Mouse (Mus musculus): ENCODE data around the gene Mapk1ip1l. TPM values are rescaled to one million over a fixed set of nuclear protein-coding genes. Genes with fewer than 3 reads are reported as not detected.

The Mapk1ip1l gene
- total RNA-seq (2012; rRNA removed) (36.6 and 43.0 TPM in 2 replicates), total RNA-seq (2014; rRNA removed) (46.7 and 51.5 TPM in 2 replicates), polyA plus RNA-seq (2012; ENCODE audit: insufficient read length, low read depth) (66.6 and 80.9 TPM in 2 replicates)

GRCm38 (mm10) chr14:47297785-47298407, at the start of gene Mapk1ip1l:
Gene Mapk1ip1l, plus strand, starts transcription at chr14:47298266.
- Histone ChIP-seq H3K27ac (ENCODE audit: insufficient read depth, low read depth) (peak within 1 kb of the TSS; percentile 72), H3K79me2 (replicated peaks; ENCODE audit: control insufficient read depth, extremely low read depth, insufficient read depth, poor library complexity, severe bottlenecking) (peaks cover 47% of the 10 kb centered on the region), H3K4me3 (replicated peaks in 1 of 3; ENCODE audit: low read depth in 2 of 3, low read length in 2 of 3, poor library complexity in 1 of 3) (peak within 1 kb of the TSS; percentile 65 to 97 (median 83)), H3K36me3 (replicated peaks in 1 of 2; ENCODE audit: control insufficient read depth in 1 of 2, insufficient read depth in 1 of 2, low read length in 1 of 2) (peaks cover 8 to 26% of the 10 kb centered on the region in 2 experiments), H3K9ac (ENCODE audit: insufficient read depth, low read depth) (peak within 1 kb of the TSS; percentile 94), H3K4me1 (ENCODE audit: control insufficient read depth in 1 of 2, insufficient read depth in 2 of 2) (peaks cover 0 to 65% of the 10 kb centered on the region in 2 experiments; a peak in 2 of 4 replicates), H3K4me2 (ENCODE audit: insufficient read depth, low read depth, poor library complexity, severe bottlenecking) (peak within 1 kb of the TSS; percentile 98), H3K27me3 (replicated peaks) (no peaks in the 10 kb centered on the region), H3K9me3 (replicated peaks; ENCODE audit: low read length) (no peaks in the 10 kb centered on the region)
- in situ Hi-C loops (cut with MboI; ENCODE audit: low pct_ligation_motif_present, low pct_unique_long_range_greater_than_20kb, low sequenced_read_pairs) = no loop called here
- peak; percentile 81 for DNase-seq (ENCODE audit: extremely low read depth)
- dilution Hi-C loops (cut with MboI; ENCODE audit: extremely low pct_ligation_motif_present, extremely low pct_unique_long_range_greater_than_20kb, low sequenced_read_pairs) = no loop called here
- TF ChIP-seq MYC (IDR thresholded peaks at IDR 0.05; ENCODE audit: low read depth, low read length) (peak; percentile 91), MAZ (IDR thresholded peaks at IDR 0.05; ENCODE audit: low read depth, low read length) (peak; percentile 63; the same call in 1 of the 2 replicates), NRF1 (IDR thresholded peaks at IDR 0.05; ENCODE audit: low read depth, low read length) (peak; percentile 41; the same call in 1 of the 2 replicates), JUN (IDR thresholded peaks at IDR 0.05; ENCODE audit: insufficient read depth, low read depth, low read length) (no peak), ZC3H11A (IDR thresholded peaks at IDR 0.05; ENCODE audit: low read depth, low read length) (no peak), POLR2A (IDR thresholded peaks at IDR 0.05; ENCODE audit: low read depth, low read length) (peak; percentile 84), ELF1 (IDR thresholded peaks at IDR 0.05; ENCODE audit: low read depth, low read length) (peak; percentile 88), NELFE (IDR thresholded peaks at IDR 0.05; ENCODE audit: low read depth, low read length) (peak; percentile 91), IRF4 (IDR thresholded peaks at IDR 0.05; ENCODE audit: low read depth, low read length) (peak; percentile 67), MXI1 (IDR thresholded peaks at IDR 0.05; ENCODE audit: low read depth, low read length) (peak; percentile 81), CTCF (conservative IDR thresholded peaks at IDR 0.05 in 1 of 2, IDR thresholded peaks at IDR 0.05 in 1 of 2; ENCODE audit: low read depth in 2 of 2, low read length in 2 of 2) (peak; percentile 20 to 80; a peak in 2 of 4 replicates), ZMIZ1 (IDR thresholded peaks at IDR 0.05; ENCODE audit: low read depth, low read length) (peak; percentile 92), CHD1 (IDR thresholded peaks at IDR 0.05; ENCODE audit: low read depth, low read length) (no peak), UBTF (IDR thresholded peaks at IDR 0.05; ENCODE audit: low read depth, low read length) (no peak), MAX (IDR thresholded peaks at IDR 0.05; ENCODE audit: low read length) (peak; percentile 90), KAT2A (IDR thresholded peaks at IDR 0.05; ENCODE audit: insufficient replicate concordance, low read length) (peak; percentile 80; the same call in 1 of the 2 replicates), HCFC1 (IDR thresholded peaks at IDR 0.05; ENCODE audit: low read depth, low read length) (peak; percentile 88), TCF12 (IDR thresholded peaks at IDR 0.05; ENCODE audit: low read depth, low read length) (peak; percentile 91), MEF2A (IDR thresholded peaks at IDR 0.05; ENCODE audit: borderline replicate concordance, low read depth, low read length) (peak; percentile 57; the same call in 1 of the 2 replicates), SIN3A (IDR thresholded peaks at IDR 0.05; ENCODE audit: low read length) (peak; percentile 70; the same call in 1 of the 2 replicates), POLR2AphosphoS2 (IDR thresholded peaks at IDR 0.05; ENCODE audit: low read depth, low read length) (0 out of 2 replicates have a peak, but pooled peaks have one; percentile 82)
